13 mouse cellular contexts compared by ENCODE assay signal in the genomic region with DNA sequence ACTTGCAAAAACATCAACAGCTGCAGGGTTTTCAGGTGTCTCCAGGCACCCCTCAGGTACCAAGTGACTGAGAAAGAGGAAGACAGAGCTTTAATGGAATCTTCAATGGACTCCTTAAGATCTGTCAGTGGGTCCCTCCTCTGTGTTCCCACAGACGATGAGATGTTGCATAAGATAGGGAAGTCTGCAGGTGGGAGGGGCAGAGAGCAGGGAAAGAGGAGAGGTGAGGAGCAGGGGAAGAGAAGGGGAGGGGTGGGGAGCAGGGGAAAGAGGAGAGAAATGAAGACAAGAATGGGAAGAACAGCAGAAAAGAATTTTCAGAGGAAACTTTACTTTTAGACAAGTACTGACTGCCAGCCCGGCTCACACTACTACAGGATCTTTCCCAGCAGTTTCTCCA.
"Had no signal": no experiment of that assay in that cellular context is flagged by ENCODE, and none has a peak within 500 bp of the region (broad histone marks: within the 10 kb centered on the region; RNA-seq: fewer than 3 reads in every experiment).

No protein-coding gene starts in this region.

- DNase-seq: kidney, postnatal 10 days; kidney, postnatal 4 days; liver; liver, embryonic 13.5 days; liver, postnatal 0 days; lung, postnatal 14 days; right cerebral cortex, postnatal 25 days; thymus, postnatal 36 days had no signal

- H3K36me3 ChIP-seq: limb, embryonic 12.5 days; liver, embryonic 13.5 days; lung, embryonic 15.5 days; midbrain, embryonic 12.5 days had no signal

- H3K9ac ChIP-seq: limb, embryonic 12.5 days; liver, embryonic 13.5 days; liver, postnatal 0 days; lung, embryonic 15.5 days; midbrain, embryonic 12.5 days had no signal

- H3K27ac ChIP-seq: limb, embryonic 12.5 days; liver, embryonic 13.5 days; lung, embryonic 15.5 days; macrophage; midbrain, embryonic 12.5 days had no signal

- H3K4me2 ChIP-seq: limb, embryonic 12.5 days; liver, embryonic 13.5 days; lung, embryonic 15.5 days; midbrain, embryonic 12.5 days had no signal

- H3K4me1 ChIP-seq: limb, embryonic 12.5 days; liver, embryonic 13.5 days; lung, embryonic 15.5 days had no signal

- ATAC-seq: liver, postnatal 0 days had no signal

- H3K4me3 ChIP-seq: limb, embryonic 12.5 days; liver, embryonic 13.5 days; lung, embryonic 15.5 days; megakaryocyte, embryonic 14.5 days; midbrain, embryonic 12.5 days had no signal

- H3K27me3 ChIP-seq: limb, embryonic 12.5 days; liver, embryonic 13.5 days; lung, embryonic 15.5 days; megakaryocyte, embryonic 14.5 days; midbrain, embryonic 12.5 days had no signal

- H3K9me3 ChIP-seq: limb, embryonic 12.5 days; liver, embryonic 13.5 days; lung, embryonic 15.5 days; megakaryocyte, embryonic 14.5 days; midbrain, embryonic 12.5 days had no signal
